Mouse (Mus musculus): ENCODE data around the gene Vkorc1l1. TPM values are rescaled to one million over a fixed set of nuclear protein-coding genes. Genes with fewer than 3 reads are reported as not detected.

Vkorc1l1 gene
- polyA plus RNA-seq, 1 experiment from 2014 or later = 31.3 TPM

- H3K9me3 ChIP-seq = no peaks in the 10 kb centered on the region
- H3K27ac ChIP-seq (replicated peaks) = no peak overlapping the region
- 96% methylated on average over 4 of the region's 4 CpGs for WGBS
- no peak overlapping the region for H3K4me3 ChIP-seq
- no peaks in the 10 kb centered on the region for H3K27me3 ChIP-seq
- no peaks in the 10 kb centered on the region for H3K36me3 ChIP-seq
- H3K4me2 ChIP-seq (replicated peaks) = no peak overlapping the region
- no peak overlapping the region for H3K9ac ChIP-seq (replicated peaks)
- H3K4me1 ChIP-seq = no peaks in the 10 kb centered on the region
- ATAC-seq (replicated peaks) = no peak
Measured at GRCm38 (mm10) chr5:129952143-129952542, 10.4 kb downstream of the Vkorc1l1 start.

GRCm38 (mm10) chr5:129954473-129955254 lies 12.9 kb downstream of the Vkorc1l1 start:
- Histone ChIP-seq H3K4me2 (replicated peaks) (no peak overlapping the region), H3K27ac (replicated peaks) (no peak overlapping the region), H3K9me3 (no peaks in the 10 kb centered on the region), H3K9ac (replicated peaks) (no peak overlapping the region), H3K36me3 (no peaks in the 10 kb centered on the region), H3K27me3 (no peaks in the 10 kb centered on the region), H3K4me1 (no peaks in the 10 kb centered on the region), H3K4me3 (no peak overlapping the region)
- no peak for ATAC-seq (replicated peaks)
- 90% methylated on average over 5 of the region's 5 CpGs for WGBS

- WGBS = 72% methylated on average over 6 of the region's 6 CpGs
Measured at GRCm38 (mm10) chr5:129955792-129956191, 14.0 kb downstream of the Vkorc1l1 start.

GRCm38 (mm10) chr5:129963224-129963623 lies 21.5 kb downstream of the Vkorc1l1 start:
- Histone ChIP-seq H3K4me3 (no peak overlapping the region), H3K27me3 (no peaks in the 10 kb centered on the region), H3K9ac (replicated peaks) (no peak overlapping the region), H3K4me1 (no peaks in the 10 kb centered on the region), H3K4me2 (replicated peaks) (no peak overlapping the region), H3K36me3 (0 out of 2 replicates have a peak, but pooled peaks cover 2% of the 10 kb centered on the region), H3K27ac (replicated peaks) (no peak overlapping the region), H3K9me3 (no peaks in the 10 kb centered on the region)
- ATAC-seq (replicated peaks) = no peak
- 11% methylated on average over 4 of the region's 4 CpGs for WGBS

More at GRCm38 (mm10) chr5:129955792-129956191, 14.0 kb downstream of the Vkorc1l1 start:
- no peak for ATAC-seq (replicated peaks)
- 0 out of 2 replicates have a peak, but pooled peaks cover 2% of the 10 kb centered on the region for H3K36me3 ChIP-seq
- H3K27ac ChIP-seq (replicated peaks) = no peak overlapping the region
- no peak overlapping the region for H3K9ac ChIP-seq (replicated peaks)
- H3K27me3 ChIP-seq = no peaks in the 10 kb centered on the region
- H3K4me3 ChIP-seq = no peak overlapping the region
- no peaks in the 10 kb centered on the region for H3K4me1 ChIP-seq
- H3K4me2 ChIP-seq (replicated peaks) = no peak overlapping the region
- H3K9me3 ChIP-seq = no peaks in the 10 kb centered on the region

- no peaks in the 10 kb centered on the region for H3K9me3 ChIP-seq
- ATAC-seq (replicated peaks) = no peak
- H3K4me1 ChIP-seq = no peaks in the 10 kb centered on the region
- H3K27ac ChIP-seq (replicated peaks) = no peak overlapping the region
- no peaks in the 10 kb centered on the region for H3K36me3 ChIP-seq
- 26% methylated on average over 3 of the region's 3 CpGs for WGBS
- no peak overlapping the region for H3K4me3 ChIP-seq
- no peak overlapping the region for H3K4me2 ChIP-seq (replicated peaks)
- no peaks in the 10 kb centered on the region for H3K27me3 ChIP-seq
- H3K9ac ChIP-seq (replicated peaks) = no peak overlapping the region
Measured at GRCm38 (mm10) chr5:129966448-129966847, 24.7 kb downstream of the Vkorc1l1 start.

- Histone ChIP-seq H3K36me3 (no peaks in the 10 kb centered on the region), H3K27me3 (no peaks in the 10 kb centered on the region), H3K9me3 (no peaks in the 10 kb centered on the region), H3K4me2 (replicated peaks) (no peak overlapping the region), H3K9ac (replicated peaks) (no peak overlapping the region), H3K27ac (replicated peaks) (no peak overlapping the region), H3K4me1 (no peaks in the 10 kb centered on the region), H3K4me3 (no peak overlapping the region)
- ATAC-seq (replicated peaks) = no peak
- WGBS = 89% methylated on average over 7 of the region's 7 CpGs
Measured at GRCm38 (mm10) chr5:129968417-129968816, 26.6 kb downstream of the Vkorc1l1 start.

GRCm38 (mm10) chr5:129971491-129971890 lies 29.7 kb downstream of the Vkorc1l1 start:
- no peaks in the 10 kb centered on the region for H3K36me3 ChIP-seq
- no peak for ATAC-seq (replicated peaks)
- 93% methylated on average over 4 of the region's 4 CpGs for WGBS

GRCm38 (mm10) chr5:129974354-129974753 lies 32.6 kb downstream of the Vkorc1l1 start:
- no peak overlapping the region for H3K9ac ChIP-seq (replicated peaks)
- no peaks in the 10 kb centered on the region for H3K27me3 ChIP-seq
- H3K9me3 ChIP-seq = no peaks in the 10 kb centered on the region
- H3K4me2 ChIP-seq (replicated peaks) = no peak overlapping the region
- H3K27ac ChIP-seq (replicated peaks) = no peak overlapping the region
- H3K4me1 ChIP-seq = no peaks in the 10 kb centered on the region
- H3K4me3 ChIP-seq = no peak overlapping the region
- ATAC-seq (replicated peaks) = no peak
- WGBS = 87% methylated on average over 4 of the region's 4 CpGs
- H3K36me3 ChIP-seq = no peaks in the 10 kb centered on the region

More at GRCm38 (mm10) chr5:129971491-129971890, 29.7 kb downstream of the Vkorc1l1 start:
- Histone ChIP-seq H3K9ac (replicated peaks) (no peak overlapping the region), H3K9me3 (no peaks in the 10 kb centered on the region), H3K4me3 (no peak overlapping the region), H3K4me2 (replicated peaks) (no peak overlapping the region), H3K27ac (replicated peaks) (no peak overlapping the region), H3K4me1 (no peaks in the 10 kb centered on the region), H3K27me3 (no peaks in the 10 kb centered on the region)

GRCm38 (mm10) chr5:129974866-129975311 lies 33.1 kb downstream of the Vkorc1l1 start:
- WGBS = 96% methylated on average over 4 of the region's 4 CpGs
- no peak for ATAC-seq (replicated peaks)
- no peak overlapping the region for H3K9ac ChIP-seq (replicated peaks)
- no peaks in the 10 kb centered on the region for H3K36me3 ChIP-seq
- H3K4me1 ChIP-seq = no peaks in the 10 kb centered on the region
- no peaks in the 10 kb centered on the region for H3K27me3 ChIP-seq
- no peak overlapping the region for H3K27ac ChIP-seq (replicated peaks)
- no peak overlapping the region for H3K4me3 ChIP-seq
- no peak overlapping the region for H3K4me2 ChIP-seq (replicated peaks)
- no peaks in the 10 kb centered on the region for H3K9me3 ChIP-seq

GRCm38 (mm10) chr5:129977768-129978167 lies 36.0 kb downstream of the Vkorc1l1 start:
- WGBS = 88% methylated on average over 4 of the region's 4 CpGs
- H3K27ac ChIP-seq (replicated peaks) = no peak overlapping the region
- no peak for ATAC-seq (replicated peaks)

GRCm38 (mm10) chr5:129978608-129979007 lies 36.8 kb downstream of the Vkorc1l1 start:
- Histone ChIP-seq H3K27ac (replicated peaks) (no peak overlapping the region), H3K36me3 (peaks cover 2% of the 10 kb centered on the region; the same call in 1 of the 2 replicates), H3K4me3 (no peak overlapping the region), H3K9me3 (no peaks in the 10 kb centered on the region), H3K4me1 (no peaks in the 10 kb centered on the region), H3K4me2 (replicated peaks) (no peak overlapping the region), H3K27me3 (no peaks in the 10 kb centered on the region), H3K9ac (replicated peaks) (no peak overlapping the region)
- 91% methylated on average over 5 of the region's 5 CpGs for WGBS
- ATAC-seq (replicated peaks) = no peak

More at GRCm38 (mm10) chr5:129977768-129978167, 36.0 kb downstream of the Vkorc1l1 start:
- H3K4me2 ChIP-seq (replicated peaks) = no peak overlapping the region
- no peak overlapping the region for H3K9ac ChIP-seq (replicated peaks)
- no peaks in the 10 kb centered on the region for H3K9me3 ChIP-seq
- H3K27me3 ChIP-seq = no peaks in the 10 kb centered on the region
- no peaks in the 10 kb centered on the region for H3K4me1 ChIP-seq
- no peak overlapping the region for H3K4me3 ChIP-seq
- H3K36me3 ChIP-seq = no peaks in the 10 kb centered on the region

- no peaks in the 10 kb centered on the region for H3K4me1 ChIP-seq
Measured at GRCm38 (mm10) chr5:129980216-129980615, 38.4 kb downstream of the Vkorc1l1 start.

More at GRCm38 (mm10) chr5:129980216-129980615, 38.4 kb downstream of the Vkorc1l1 start:
- H3K27me3 ChIP-seq = no peaks in the 10 kb centered on the region
- H3K4me2 ChIP-seq (replicated peaks) = no peak overlapping the region
- H3K27ac ChIP-seq (replicated peaks) = no peak overlapping the region
- no peak overlapping the region for H3K4me3 ChIP-seq
- H3K9ac ChIP-seq (replicated peaks) = no peak overlapping the region
- no peak for ATAC-seq (replicated peaks)
- 85% methylated on average over 3 of the region's 3 CpGs for WGBS
- peaks cover 2% of the 10 kb centered on the region; the same call in 1 of the 2 replicates for H3K36me3 ChIP-seq
- no peaks in the 10 kb centered on the region for H3K9me3 ChIP-seq

Measured in forebrain, embryonic 15.5 days (tissue).